Mouse (Mus musculus): ENCODE measurements around the gene Ppt2.

DNA sequence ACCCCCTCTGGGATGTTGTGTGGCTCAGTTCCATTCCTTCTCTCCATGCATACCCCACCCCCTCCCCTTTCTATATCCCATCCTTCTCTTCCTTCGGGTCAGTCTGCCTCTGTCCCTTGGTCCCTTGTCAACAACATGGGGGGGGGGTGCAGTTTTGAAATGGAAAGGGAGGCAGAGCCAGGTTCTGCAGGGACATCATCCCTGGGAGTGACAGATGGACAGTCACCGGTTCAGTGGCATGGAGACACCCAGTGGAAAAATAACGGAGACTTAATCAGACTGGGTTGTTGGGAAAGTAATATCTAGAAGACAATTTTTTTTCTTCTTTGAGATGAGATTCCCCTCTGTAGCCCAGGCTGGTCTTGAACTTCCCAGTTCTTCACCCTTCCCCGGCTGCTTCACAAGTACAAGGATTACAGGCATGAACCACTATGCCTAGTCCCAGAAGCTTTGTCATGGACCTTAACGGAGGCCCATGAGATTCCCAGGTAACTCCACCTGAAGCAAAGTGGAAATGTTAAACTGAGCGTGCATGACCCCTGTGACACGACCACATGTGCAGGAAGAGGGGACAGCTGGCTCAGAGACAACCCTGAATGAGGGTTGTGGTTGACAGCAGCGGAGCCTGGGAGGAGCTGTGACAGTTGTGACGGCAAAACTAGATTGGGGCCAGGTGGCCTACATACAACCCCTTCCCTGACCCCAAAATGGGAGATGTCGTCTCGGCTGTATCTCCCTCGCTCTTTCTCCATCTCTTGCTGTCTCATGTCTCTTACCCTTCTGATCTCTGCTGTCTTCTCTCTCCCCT, 1.7 kb upstream of the Ppt2 start:
- no peak for TF ChIP-seq CTCF (IDR thresholded peaks at IDR 0.05; ENCODE audit: extremely low read depth, insufficient read length, insufficient replicate concordance, low read depth, low read length)
- no peak for TF ChIP-seq POLR2A (IDR thresholded peaks at IDR 0.05; ENCODE audit: low read depth, low read length)
